Mouse (Mus musculus) kidney, adult 2 months (tissue): ENCODE measurements at regions not wholly inside any gene's neighbourhood (a gene's known extent, or its start where the extent isn't known, plus 50 kb on each side); places are given as distances from the start of the nearest gene placed in this dataset.

Experiments used
- CTCF ChIP-seq: fragments of 200-500 bp; conservative IDR thresholded peaks from 2 replicates; pipeline ENCODE4 v1.5.1; 2011; ENCODE audit warnings: low read depth, mild to moderate bottlenecking, control low read depth, low read length, moderate library complexity, mixed read lengths; ENCODE audit not compliant: insufficient read depth, insufficient read length
- POLR2A ChIP-seq: fragments of 200-500 bp; IDR thresholded peaks from one replicate; pipeline ENCODE4 v1.6.1; 2011; ENCODE audit warnings: low read depth, low read length, control low read depth

DNA sequence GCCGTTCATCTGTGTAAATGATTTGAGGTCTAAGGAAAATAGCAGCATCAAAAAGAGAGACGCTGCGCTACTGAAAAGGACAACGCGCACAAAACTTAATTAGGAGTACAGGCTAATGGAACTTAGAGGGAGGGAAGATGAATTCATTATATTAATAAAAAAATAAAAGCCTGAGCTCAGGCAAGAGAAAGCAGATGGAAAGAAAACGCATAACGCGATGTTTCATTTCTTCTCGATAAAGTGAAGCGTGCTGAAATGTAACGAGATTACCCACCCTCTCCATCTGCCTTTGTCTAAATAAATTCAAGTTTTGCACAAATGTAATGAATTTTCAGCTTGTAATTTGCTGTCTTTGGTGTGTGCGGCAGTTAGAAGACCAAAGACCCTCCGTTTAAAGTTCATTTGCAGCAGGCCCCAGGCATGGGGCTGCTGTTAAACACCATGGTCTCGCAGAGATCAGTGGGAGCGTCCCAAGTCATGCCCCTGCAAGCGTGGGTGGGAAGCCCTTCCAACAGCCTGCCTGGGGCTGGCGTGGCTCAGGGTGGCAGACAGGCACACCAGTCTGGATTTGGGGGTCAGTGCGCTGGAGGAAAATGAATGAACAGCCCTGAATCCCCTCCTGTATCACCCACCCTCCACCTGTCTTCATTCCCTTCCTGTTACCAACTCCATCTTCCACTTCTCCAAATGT is 241.8 kb downstream of the Abcc12 start:
- TF ChIP-seq CTCF (no peak), POLR2A (no peak)
